Mouse (Mus musculus) common myeloid progenitor, adult 5-6 weeks (primary cell): ENCODE measurements at regions not wholly inside any gene's neighbourhood (a gene's known extent, or its start where the extent isn't known, plus 50 kb on each side); places are given as distances from the start of the nearest gene placed in this dataset.

Source experiments
- ATAC-seq: replicated peaks from 2 replicates; pipeline ENCODE4 v1.8.0; 2016; ENCODE audit warnings: low read depth, mild to moderate bottlenecking, moderate TSS enrichment, inconsistent platforms; ENCODE audit not compliant: poor library complexity, severe bottlenecking

GRCm38 (mm10) chr14:84928161-84928560, 484.8 kb downstream of the Pcdh17 start:
- ATAC-seq, result no peak

DNA sequence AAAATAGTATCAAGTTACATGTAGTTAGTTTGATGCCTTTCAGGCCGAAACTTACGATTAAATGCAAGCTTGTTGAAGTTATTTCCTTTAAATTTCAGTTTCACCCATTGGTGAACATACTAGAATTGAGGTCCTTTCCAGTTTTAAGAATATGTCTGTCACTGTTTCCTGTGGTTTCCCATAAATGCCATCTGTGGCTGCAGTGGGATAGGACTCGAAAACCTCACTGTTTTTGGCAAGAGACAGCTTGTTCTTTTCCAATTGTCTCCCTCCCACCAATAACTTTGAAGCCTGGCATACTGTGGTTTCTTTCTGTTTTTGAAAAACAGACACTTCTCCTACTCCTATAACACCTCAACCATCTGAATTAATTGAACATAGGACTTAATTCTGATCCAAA, 490.7 kb downstream of the Pcdh17 start:
- peak; percentile 97 for ATAC-seq

- no peak for ATAC-seq
Measured at GRCm38 (mm10) chr14:84955300-84955699, 511.9 kb downstream of the Pcdh17 start.

DNA sequence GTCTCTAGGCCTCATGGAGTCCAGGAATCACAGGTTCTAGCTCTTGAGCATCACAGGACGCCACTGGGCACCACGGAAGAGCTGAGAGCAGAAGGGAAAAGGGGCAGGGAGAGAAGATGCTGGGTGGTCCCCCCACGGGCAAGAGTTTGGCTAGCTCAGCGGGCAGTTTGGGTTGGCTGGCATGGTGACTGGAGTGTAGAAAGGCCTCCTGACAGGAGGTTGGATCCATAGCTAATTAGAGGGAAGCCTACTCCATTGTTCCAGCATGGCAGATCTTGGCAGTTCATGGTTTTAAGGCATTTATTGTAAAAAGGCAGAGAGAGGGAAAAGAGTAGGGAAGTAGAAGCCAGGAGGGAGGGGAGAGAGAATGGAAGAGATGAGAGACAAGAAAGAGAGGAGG, 544.4 kb downstream of the Pcdh17 start:
- no peak for ATAC-seq

- ATAC-seq, result no peak
Measured at GRCm38 (mm10) chr14:85012384-85012783, 569.0 kb downstream of the Pcdh17 start.
